Comparison of ENCODE assay signal across 15 mouse cellular contexts in genomic region chr3:146412480-146412879, GRCm38 (mm10).
"Had no signal": no experiment of that assay in that cellular context is flagged by ENCODE, and none has a peak within 500 bp of the region (broad histone marks: within the 10 kb centered on the region; RNA-seq: fewer than 3 reads in every experiment).

No protein-coding gene starts in this region.

- H3K9ac ChIP-seq: limb, embryonic 13.5 days; liver, embryonic 12.5 days; liver, embryonic 15.5 days had no signal

- H3K9me3 ChIP-seq: limb, embryonic 10.5 days; limb, embryonic 13.5 days; liver, embryonic 12.5 days; liver, embryonic 15.5 days had no signal

- ATAC-seq: liver, embryonic 12.5 days had no signal

- H3K4me2 ChIP-seq: limb, embryonic 13.5 days; liver, embryonic 15.5 days; midbrain, embryonic 11.5 days had no signal

- H3K27ac ChIP-seq: limb, embryonic 10.5 days; limb, embryonic 13.5 days; liver, embryonic 15.5 days had no signal

- H3K4me3 ChIP-seq: limb, embryonic 10.5 days; limb, embryonic 13.5 days; liver, embryonic 12.5 days; liver, embryonic 15.5 days had no signal

- DNase-seq: kidney, adult 18-20 months; kidney, adult 9 months; kidney, postnatal 14 days; kidney, postnatal 4 days; liver; lung, adult 18-20 months; lung, postnatal 4 days; midbrain, embryonic 14.5 days; thymus, adult 18-20 months; thymus, postnatal 36 days had no signal

- H3K27me3 ChIP-seq: limb, embryonic 13.5 days; liver, embryonic 12.5 days; liver, embryonic 15.5 days had no signal
